Mouse (Mus musculus) liver, embryonic 14.5 days (tissue): ENCODE results near the gene Magohb.

Experiments used
- CTCF ChIP-seq: IDR thresholded peaks from 2 replicates; pipeline ENCODE4 v1.5.1; 2016; ENCODE audit warnings: antibody characterized with exemption, low read depth, control low read depth
- EP300 ChIP-seq: IDR thresholded peaks from 2 replicates; pipeline ENCODE4 v1.6.1; 2016; ENCODE audit warnings: antibody characterized with exemption, low read depth

- TF ChIP-seq CTCF (no peak), EP300 (no peak)
Measured at GRCm38 (mm10) chr6:131340082-131340481, 47.0 kb upstream of the Magohb start.
